Mouse (Mus musculus) hindbrain, embryonic 15.5 days (tissue): ENCODE data around the gene Magee1. TPM values are rescaled to one million over a fixed set of nuclear protein-coding genes. Genes with fewer than 3 reads are reported as not detected.

Experiments
- ATAC-seq: fragments of 200-750 bp; cut with Nextera tagmentation; 2 replicates; pipeline ENCODE4 v1.8.0; 2017; ENCODE audit warnings: low read depth, moderate number of reproducible peaks, moderate TSS enrichment; ENCODE audit not compliant: low FRiP score
- H3K27ac ChIP-seq: fragments of 300-500 bp; sonication (generic); replicated peaks from 2 replicates; pipeline ENCODE4 v1.5.1; 2015; ENCODE audit warnings: mild to moderate bottlenecking, inconsistent platforms
- H3K27me3 ChIP-seq: fragments of 300-500 bp; sonication (generic); 2 replicates; pipeline ENCODE4 v1.6.1; 2015; ENCODE audit warnings: control low read depth, inconsistent platforms
- H3K36me3 ChIP-seq: fragments of 300-500 bp; sonication (generic); 2 replicates; pipeline ENCODE4 v1.6.1; 2015; ENCODE audit warnings: control low read depth, inconsistent platforms
- H3K4me1 ChIP-seq: fragments of 300-500 bp; sonication (generic); replicated peaks from 2 replicates; pipeline ENCODE4 v1.6.1; 2015; ENCODE audit warnings: control low read depth, inconsistent platforms
- H3K4me2 ChIP-seq: fragments of 300-500 bp; sonication (generic); 2 replicates; pipeline ENCODE4 v1.6.1; 2015; ENCODE audit warnings: moderate library complexity, mild to moderate bottlenecking, inconsistent platforms
- H3K4me3 ChIP-seq: fragments of 300-500 bp; sonication (generic); 2 replicates; pipeline ENCODE4 v1.5.1; 2015; ENCODE audit warnings: mild to moderate bottlenecking, inconsistent platforms
- H3K9ac ChIP-seq: fragments of 300-500 bp; sonication (generic); 2 replicates; pipeline ENCODE4 v1.6.1; 2015; ENCODE audit warnings: inconsistent platforms
- H3K9me3 ChIP-seq: fragments of 300-500 bp; sonication (generic); 2 replicates; pipeline ENCODE4 v1.6.1; 2016; ENCODE audit warnings: control low read depth, inconsistent platforms
- WGBS: fragments of 180-500 bp; shearing (Covaris S2); methylation state at CpG from one replicate; pipeline ENCODE4 v1.1.7; 2015; 5-methylcytosine and 5-hydroxymethylcytosine counted together
- polyA plus RNA-seq: library from polyadenylated mRNA; unstranded; fragments of >200 nt; fragmentation: Nextera tagmentation; extraction: Ambion mirVana; gene quantifications from 2 replicates; pipeline ENCODE4 v1.2.1, GENCODE M21; 2015

Magee1 gene
- polyA plus RNA-seq, 1 experiment from 2014 or later: 241 TPM

GRCm38 (mm10) chrX:105167217-105167616 lies 47.0 kb downstream of the Magee1 start:
- H3K27ac ChIP-seq: no peak overlapping the region
- H3K36me3 ChIP-seq: no peaks in the 10 kb centered on the region
- no peaks in the 10 kb centered on the region for H3K9me3 ChIP-seq
- H3K4me1 ChIP-seq: no peaks in the 10 kb centered on the region
- H3K4me3 ChIP-seq: no peak overlapping the region
- peaks cover 15% of the 10 kb centered on the region for H3K27me3 ChIP-seq
- ATAC-seq: no peak
- whole genome bisulfite sequencing: 85% methylated on average over 2 of the region's 2 CpGs
- H3K4me2 ChIP-seq: no peak overlapping the region
- H3K9ac ChIP-seq: no peak overlapping the region

Other genes with a start within 250 kb of the Magee1 start
- 30.9 and 31.4 TPM in 2 replicates for gene Pbdc1, start 40.6 kb upstream of the Magee1 start, polyA plus RNA-seq